Mouse (Mus musculus): ENCODE data around the gene Stx3.

The Stx3 gene

GRCm38 (mm10) chr19:11807251-11807650 is 12.0 kb downstream of the Stx3 start:
- no peak for DNase-seq

- no peak for DNase-seq
Measured at GRCm38 (mm10) chr19:11804423-11804822, 14.8 kb downstream of the Stx3 start.

DNA sequence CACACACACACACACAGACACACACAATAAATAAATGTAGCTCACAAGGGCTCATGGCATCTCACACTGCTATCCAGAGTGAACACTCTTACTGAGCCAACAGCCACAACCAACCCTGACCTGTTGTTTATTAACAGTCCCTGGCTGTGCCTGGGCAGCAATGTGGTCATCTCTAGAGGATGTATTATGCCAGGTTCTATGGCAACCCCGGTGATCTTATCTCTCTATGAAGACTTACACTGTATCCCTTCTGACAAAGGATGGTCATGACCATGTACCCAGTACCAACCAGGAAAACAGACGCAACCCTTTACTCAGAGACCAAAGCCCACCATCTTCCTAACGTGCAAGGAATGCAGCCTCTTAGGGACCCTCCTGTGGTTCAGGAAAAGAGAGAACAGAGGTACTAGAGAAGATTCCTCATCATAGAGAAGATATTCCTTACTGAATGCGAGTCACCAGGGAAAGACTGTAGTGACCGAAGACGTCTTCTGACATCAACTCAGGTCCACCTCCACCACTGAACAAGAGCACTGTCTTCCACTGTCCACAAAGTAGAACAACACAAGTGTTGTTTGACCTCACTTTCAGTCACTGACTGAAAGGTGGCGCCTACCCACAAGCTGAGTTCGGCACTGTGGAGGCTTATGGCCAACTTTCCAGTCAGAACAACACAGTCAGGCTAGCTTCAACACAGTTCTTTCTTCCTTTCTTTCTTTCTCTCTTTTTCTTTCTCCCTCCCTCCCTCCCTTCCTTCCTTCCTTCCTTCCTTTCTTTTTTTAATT is 18.5 kb downstream of the Stx3 start:
- DNase-seq = no peak

- no peak for DNase-seq
Measured at GRCm38 (mm10) chr19:11794447-11794846, 24.8 kb downstream of the Stx3 start.

DNA sequence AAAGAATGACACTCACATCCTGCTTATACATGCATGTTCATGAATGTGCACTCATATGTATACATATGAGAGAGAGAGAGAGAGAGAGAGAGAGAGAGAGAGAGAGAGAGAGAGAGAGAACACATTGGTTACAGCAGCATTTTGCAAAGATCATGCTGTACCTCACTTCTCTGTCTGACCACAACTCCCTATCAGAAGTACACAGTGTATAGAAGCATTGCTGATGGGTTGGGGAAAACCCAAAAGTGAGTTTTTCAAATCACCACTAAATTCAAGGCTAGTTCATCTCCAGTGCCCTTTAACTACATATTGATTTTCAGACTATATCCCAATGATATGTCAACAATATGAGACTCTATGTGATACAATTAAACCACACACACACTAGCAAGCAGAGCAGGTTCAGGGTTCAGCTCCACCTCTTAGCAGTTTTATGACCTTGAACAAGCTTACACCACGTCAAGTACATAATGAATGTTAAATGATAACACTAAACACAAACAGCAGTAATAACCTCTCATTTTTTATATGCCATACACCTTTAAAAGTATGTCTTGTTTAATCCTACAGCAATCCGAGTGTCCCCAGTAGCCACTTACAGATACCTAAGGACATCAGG is 25.4 kb downstream of the Stx3 start:
- no peak for DNase-seq

DNA sequence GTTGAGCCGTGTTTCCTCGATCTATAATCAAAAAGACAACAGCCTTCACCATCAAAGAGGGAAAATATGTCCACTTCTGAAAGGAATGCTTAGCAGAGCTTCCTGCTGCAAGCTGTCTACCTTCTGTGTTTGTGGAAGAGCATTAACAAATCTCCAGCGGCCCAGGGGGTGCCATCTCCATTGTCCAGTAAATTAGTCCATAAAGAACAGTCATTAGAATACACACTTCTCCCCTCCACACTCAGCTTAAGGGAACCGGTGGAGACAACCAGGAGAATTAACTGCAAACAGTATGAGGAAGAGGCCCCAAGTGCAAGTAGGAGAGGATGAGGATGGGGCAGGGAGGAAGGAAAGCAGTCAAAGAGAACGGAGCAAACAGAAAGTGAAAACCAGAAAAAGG is 27.4 kb downstream of the Stx3 start:
- no peak for DNase-seq

GRCm38 (mm10) chr19:11788876-11789275 is 30.3 kb downstream of the Stx3 start:
- DNase-seq = no peak

- DNase-seq = no peak
Measured at GRCm38 (mm10) chr19:11787826-11788225, 31.4 kb downstream of the Stx3 start.

- DNase-seq = no peak
Measured at GRCm38 (mm10) chr19:11785409-11786154, 33.6 kb downstream of the Stx3 start.

GRCm38 (mm10) chr19:11777191-11777865 is 41.9 kb downstream of the Stx3 start:
- DNase-seq = peak; percentile 63

DNA sequence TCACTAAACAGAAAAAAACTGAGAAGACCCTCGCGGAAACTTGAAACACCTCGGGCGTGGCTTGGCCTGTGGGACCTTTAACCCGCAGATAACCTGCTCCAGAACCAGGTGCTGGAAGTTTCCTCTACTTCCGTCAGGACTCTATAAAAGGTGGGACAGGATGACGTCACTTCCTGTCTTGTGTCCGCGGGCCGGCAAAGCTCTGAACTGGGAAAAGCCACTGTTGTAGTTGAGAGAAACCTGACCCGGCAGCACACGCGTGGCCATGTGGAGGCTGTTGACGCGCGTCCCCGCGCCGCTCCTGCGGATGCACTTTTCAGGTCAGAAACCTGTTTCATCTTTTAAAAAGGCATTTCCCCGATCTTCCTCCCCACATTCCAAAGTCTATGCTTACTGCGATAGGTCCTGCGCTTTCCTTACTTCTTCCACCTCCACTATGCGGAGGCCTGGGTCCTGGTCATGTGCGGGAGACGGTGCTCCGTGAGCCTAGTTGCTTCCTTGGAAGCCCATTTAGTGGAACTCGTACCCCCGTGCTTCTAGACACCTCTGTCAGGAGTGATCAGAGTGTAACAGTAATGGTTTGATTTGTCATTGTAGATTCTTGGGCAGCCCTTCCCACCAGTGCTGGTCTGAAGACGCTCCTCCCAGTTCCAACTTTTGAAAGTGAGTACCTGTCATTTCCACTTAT is 48.9 kb downstream of the Stx3 start, which contains the start of gene Mrpl16:
Mrpl16 (plus strand) TSS at position 187 of the 688 bp plus-strand sequence.
- peak; percentile 84 for DNase-seq

DNA sequence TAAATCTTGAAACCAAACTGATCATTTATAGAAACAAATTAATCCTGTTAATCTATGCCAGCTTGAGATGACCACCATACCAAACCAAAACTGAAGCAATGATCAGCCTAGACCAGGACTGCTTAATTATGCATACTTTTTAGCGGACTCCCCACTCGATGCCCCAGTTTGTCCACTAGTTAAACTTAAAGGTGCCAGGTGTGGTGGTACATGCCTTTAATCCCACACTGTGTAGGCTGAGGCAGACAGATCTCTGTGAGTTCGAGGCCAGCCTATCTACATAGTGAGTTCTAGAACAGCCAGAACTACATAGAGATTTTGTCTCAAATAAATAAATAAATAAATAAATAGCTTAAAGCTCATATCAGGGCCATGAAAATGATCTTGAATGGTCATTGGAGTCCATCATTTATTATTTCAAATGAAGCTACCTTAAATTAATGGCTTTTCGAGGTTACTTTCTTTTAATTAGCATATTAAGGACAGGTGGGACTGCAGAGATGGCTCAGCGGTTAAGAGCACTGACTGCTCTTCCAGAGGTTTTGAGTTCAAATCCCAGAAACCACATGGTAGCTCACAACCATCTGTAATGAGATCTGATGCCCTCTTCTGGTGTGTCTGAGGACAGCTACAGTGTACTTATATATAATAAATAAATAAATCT is 49.8 kb downstream of the Stx3 start:
- no peak for DNase-seq

GRCm38 (mm10) chr19:11768163-11768562 is 51.0 kb downstream of the Stx3 start:
- no peak for DNase-seq

- DNase-seq = no peak
Measured at GRCm38 (mm10) chr19:11766413-11766812, 52.8 kb downstream of the Stx3 start.

- DNase-seq = no peak
Measured at GRCm38 (mm10) chr19:11765059-11765458, 54.1 kb downstream of the Stx3 start.

- DNase-seq = no peak
Measured at GRCm38 (mm10) chr19:11747298-11747697, 71.9 kb downstream of the Stx3 start, which contains the start of gene Gif. TSS of gene Gif (plus strand) at chr19:11747554.

- DNase-seq = no peak
Measured at GRCm38 (mm10) chr19:11745680-11746079, 73.5 kb downstream of the Stx3 start.

DNA sequence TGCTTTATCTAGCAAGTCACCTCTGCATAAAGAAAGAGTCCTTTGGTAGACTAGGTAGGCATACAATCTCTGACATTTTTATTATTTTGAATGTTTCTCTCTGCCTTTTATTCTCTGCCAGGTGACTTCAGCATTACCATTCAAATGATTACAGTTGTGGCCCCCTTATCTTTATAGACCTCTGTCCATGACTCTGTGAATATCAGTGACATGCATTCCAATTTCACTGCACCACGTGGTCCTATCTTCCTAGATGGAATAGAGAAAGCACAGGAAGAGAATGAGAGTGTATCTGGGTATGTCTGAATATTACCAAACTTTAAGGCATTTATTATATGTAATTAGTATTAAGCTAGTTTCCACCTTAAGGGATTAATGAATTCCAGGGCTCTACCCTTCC is 82.7 kb downstream of the Stx3 start:
- DNase-seq = no peak

DNA sequence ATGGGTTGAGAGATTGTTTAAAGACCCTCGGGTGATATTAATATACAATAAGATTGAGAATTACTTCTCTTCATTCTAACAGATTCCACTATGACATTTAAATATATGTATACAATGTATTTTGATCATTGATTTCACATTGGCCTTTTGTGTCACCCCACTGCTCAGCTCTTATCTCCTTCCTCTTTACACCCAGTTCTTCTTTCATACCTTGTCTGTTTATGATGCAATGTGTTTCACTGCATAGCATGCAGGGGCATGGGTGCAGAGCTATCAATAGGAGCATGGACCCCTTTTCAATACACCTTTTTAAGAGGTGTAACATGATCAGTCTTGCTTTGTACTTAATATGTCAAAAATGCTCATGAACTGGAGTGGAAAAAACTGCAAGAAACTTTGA is 88.9 kb downstream of the Stx3 start:
- DNase-seq = no peak

- DNase-seq = no peak
Measured at GRCm38 (mm10) chr19:11727304-11727703, 91.9 kb downstream of the Stx3 start.

- no peak for DNase-seq
Measured at GRCm38 (mm10) chr19:11725915-11726314, 93.3 kb downstream of the Stx3 start.

Measured in right cerebral cortex, postnatal 14 days (tissue).